Mouse (Mus musculus) right cerebral cortex, adult 2 months (tissue): ENCODE measurements at regions not wholly inside any gene's neighbourhood (a gene's known extent, or its start where the extent isn't known, plus 50 kb on each side); places are given as distances from the start of the nearest gene placed in this dataset.

Source experiments
- DNase-seq, 2 experiments: peaks; one replicate each; pipeline ENCODE4 v3.0.0; 2021 to 2022; ENCODE audit warnings: low spot score in 2 of 2

GRCm38 (mm10) chr13:19883896-19884658 lies 60.0 kb upstream of the Gpr141 start:
- peak in 1 of 2 experiments; percentile 7 for DNase-seq

GRCm38 (mm10) chr13:19882889-19883288 lies 58.8 kb upstream of the Gpr141 start:
- DNase-seq = no peak

GRCm38 (mm10) chr13:19881772-19882171 lies 57.7 kb upstream of the Gpr141 start:
- no peak for DNase-seq

- DNase-seq = no peak
Measured at GRCm38 (mm10) chr13:19874621-19875249, 50.7 kb upstream of the Gpr141 start.
